Mouse (Mus musculus) forebrain, embryonic 14.5 days (tissue): ENCODE results near the gene Syt9. TPM values are rescaled to one million over a fixed set of nuclear protein-coding genes. Genes with fewer than 3 reads are reported as not detected.
A peak's percentile ranks its signal among the peaks of the same experiment; 100 is the strongest.

Experiments
- ATAC-seq: fragments of 200-750 bp; cut with Nextera tagmentation; 2 replicates; pipeline ENCODE4 v1.8.0; 2017; ENCODE audit warnings: mild to moderate bottlenecking, moderate library complexity
- DNase-seq: peaks from one replicate; pipeline ENCODE4 v3.0.0-alpha.2; 2015; ENCODE audit warnings: low spot score
- H3K27ac ChIP-seq: fragments of 300-500 bp; sonication (generic); 2 replicates; pipeline ENCODE4 v1.5.1; 2014; ENCODE audit warnings: low read depth, mild to moderate bottlenecking, control low read depth, low read length, moderate library complexity
- H3K27me3 ChIP-seq: fragments of 300-500 bp; sonication (generic); replicated peaks from 2 replicates; pipeline ENCODE4 v1.6.1; 2014; ENCODE audit warnings: low read length, control low read depth, mixed read lengths; ENCODE audit not compliant: control insufficient read depth, insufficient read depth
- H3K36me3 ChIP-seq: fragments of 300-500 bp; sonication (generic); 2 replicates; pipeline ENCODE4 v1.6.1; 2014; ENCODE audit warnings: low read length, control low read depth; ENCODE audit not compliant: control insufficient read depth, insufficient read depth
- H3K4me1 ChIP-seq: fragments of 300-500 bp; sonication (generic); 2 replicates; pipeline ENCODE4 v1.6.1; 2014; ENCODE audit warnings: antibody characterized with exemption, low read length, control low read depth; ENCODE audit not compliant: control insufficient read depth, insufficient read depth
- H3K4me2 ChIP-seq: fragments of 300-500 bp; sonication (generic); 2 replicates; pipeline ENCODE4 v1.6.1; 2014; ENCODE audit warnings: mild to moderate bottlenecking, control low read depth, low read length
- H3K4me3 ChIP-seq: fragments of 300-500 bp; sonication (generic); 2 replicates; pipeline ENCODE4 v1.5.1; 2014; ENCODE audit warnings: low read depth, low read length, control low read depth
- H3K9ac ChIP-seq: fragments of 300-500 bp; sonication (generic); 2 replicates; pipeline ENCODE4 v1.6.1; 2014; ENCODE audit warnings: mild to moderate bottlenecking, low read length, control low read depth, moderate library complexity
- H3K9me3 ChIP-seq: fragments of 300-500 bp; sonication (generic); replicated peaks from 2 replicates; pipeline ENCODE4 v1.6.1; 2016; ENCODE audit warnings: low read length, control low read depth, mixed read lengths; ENCODE audit not compliant: control insufficient read depth
- WGBS: fragments of 180-500 bp; shearing (Covaris S2); extraction: QIAGEN DNeasy Blood & Tissue Kit; methylation state at CpG from one replicate; pipeline ENCODE4 v1.1.7; 2014; 5-methylcytosine and 5-hydroxymethylcytosine counted together
- polyA plus RNA-seq: library from polyadenylated mRNA; unstranded; fragments of >200 nt; fragmentation: Nextera tagmentation; extraction: Ambion mirVana; gene quantifications from 2 replicates; pipeline ENCODE4 v1.2.1, GENCODE M21; 2014

Syt9 gene
- polyA plus RNA-seq, 1 experiment from 2014 or later: 7.0 TPM

- no peaks in the 10 kb centered on the region for H3K27me3 ChIP-seq
- 65% methylated on average over 12 of the region's 12 CpGs for WGBS
- DNase-seq (peak; percentile 52), ATAC-seq (peak; percentile 21; the same call in 1 of the 2 replicates)
- no peaks in the 10 kb centered on the region for H3K36me3 ChIP-seq
- H3K4me1 ChIP-seq: peaks cover 13% of the 10 kb centered on the region
- no peak overlapping the region for H3K27ac ChIP-seq
- no peak overlapping the region for H3K4me3 ChIP-seq
- no peak overlapping the region for H3K9ac ChIP-seq
- H3K9me3 ChIP-seq: no peaks in the 10 kb centered on the region
- no peak overlapping the region for H3K4me2 ChIP-seq
Measured at GRCm38 (mm10) chr7:107519256-107520025, 148.9 kb downstream of the Syt9 start.

DNA sequence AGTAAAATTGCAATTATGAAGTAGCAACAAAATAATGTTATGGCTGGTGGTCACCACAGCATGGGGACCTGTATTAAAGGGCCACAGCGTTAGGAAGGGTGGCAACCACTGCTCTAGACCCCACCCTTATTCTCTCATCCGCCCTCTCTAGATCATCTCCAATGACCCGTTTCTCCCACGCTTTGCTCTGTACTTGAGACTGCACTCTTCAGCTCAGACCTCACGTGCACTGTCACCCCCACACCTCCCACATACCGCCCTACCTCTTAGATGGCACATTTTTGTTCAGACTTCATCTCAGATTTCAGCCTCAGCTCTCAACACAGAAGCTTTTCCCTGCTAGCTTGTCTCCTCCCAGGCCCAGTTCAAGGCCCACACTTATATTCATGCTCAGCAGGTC is 150.9 kb downstream of the Syt9 start:
- Histone ChIP-seq H3K9me3 (no peaks in the 10 kb centered on the region), H3K4me1 (peaks cover 8% of the 10 kb centered on the region), H3K9ac (no peak overlapping the region), H3K36me3 (no peaks in the 10 kb centered on the region), H3K4me2 (no peak overlapping the region), H3K4me3 (no peak overlapping the region), H3K27ac (no peak overlapping the region), H3K27me3 (no peaks in the 10 kb centered on the region)
- ATAC-seq (no peak), DNase-seq (no peak)
- 88% methylated on average over 6 of the region's 6 CpGs for WGBS

DNA sequence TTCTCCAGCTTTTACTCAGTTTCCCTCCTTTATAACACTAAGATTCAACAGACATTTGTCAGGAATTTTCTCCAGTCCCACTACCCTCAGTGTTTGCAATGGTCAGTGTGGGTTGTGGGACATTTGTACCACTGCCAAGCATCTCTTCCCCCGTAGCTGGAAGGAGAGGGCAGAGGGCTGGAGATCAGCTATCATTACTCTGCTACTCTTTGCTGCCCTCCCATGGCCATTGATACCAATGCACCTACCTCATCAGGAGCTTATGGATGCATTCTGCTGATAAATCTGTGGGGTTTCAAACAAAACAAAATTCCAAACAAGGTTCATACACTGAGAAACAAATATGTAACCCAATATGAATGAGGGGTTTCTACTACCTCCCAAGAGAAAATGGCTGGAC is 155.8 kb downstream of the Syt9 start:
- peak; percentile 58; the same call in 1 of the 2 replicates for ATAC-seq

DNA sequence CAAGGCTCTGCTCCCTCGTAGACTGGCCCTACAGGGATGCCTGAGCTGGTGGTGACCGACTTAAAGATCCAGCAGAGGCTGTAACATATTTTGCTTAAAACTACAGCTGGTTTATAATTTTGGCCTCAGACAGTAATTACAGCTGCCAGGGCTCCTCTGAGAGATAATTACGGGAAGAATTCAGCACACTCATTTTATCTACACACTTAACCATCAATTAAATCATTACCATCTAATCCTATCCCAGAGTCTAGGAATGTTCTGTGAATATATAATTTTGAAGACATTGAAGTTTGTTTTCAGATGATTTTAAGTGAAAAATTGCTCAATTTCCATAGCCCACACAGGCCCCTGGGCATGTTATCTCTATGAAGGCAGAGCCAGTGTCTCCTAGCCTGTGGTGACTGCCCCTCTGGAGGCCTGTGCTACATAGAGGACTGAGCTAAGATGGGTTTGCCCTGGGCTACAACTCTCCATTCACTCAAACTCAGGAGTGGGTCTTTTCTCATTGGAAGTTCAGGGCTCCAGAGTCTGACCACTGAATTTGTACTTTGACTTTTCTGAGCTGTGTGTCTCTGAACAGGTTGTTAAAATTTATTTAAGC is 157.7 kb downstream of the Syt9 start:
- Histone ChIP-seq H3K27ac (no peak overlapping the region), H3K9me3 (no peaks in the 10 kb centered on the region), H3K4me2 (no peak overlapping the region), H3K9ac (no peak overlapping the region), H3K4me1 (no peaks in the 10 kb centered on the region), H3K27me3 (no peaks in the 10 kb centered on the region), H3K36me3 (no peaks in the 10 kb centered on the region), H3K4me3 (no peak overlapping the region)
- 67% methylated on average over 3 of the region's 3 CpGs for WGBS
- ATAC-seq (peak; percentile 54), DNase-seq (peak; percentile 46)

More for the DNA sequence above, 155.8 kb downstream of the Syt9 start:
- Histone ChIP-seq H3K9ac (no peak overlapping the region), H3K4me1 (no peaks in the 10 kb centered on the region), H3K4me3 (no peak overlapping the region), H3K36me3 (no peaks in the 10 kb centered on the region), H3K9me3 (no peaks in the 10 kb centered on the region), H3K27me3 (no peaks in the 10 kb centered on the region), H3K27ac (no peak overlapping the region), H3K4me2 (no peak overlapping the region)
- DNase-seq: peak; percentile 69
- WGBS: 20% methylated on average over 1 of the region's 1 CpGs

- H3K4me2 ChIP-seq: no peak overlapping the region
- no peak for DNase-seq
- no peaks in the 10 kb centered on the region for H3K36me3 ChIP-seq
- no peaks in the 10 kb centered on the region for H3K9me3 ChIP-seq
- H3K4me1 ChIP-seq: no peaks in the 10 kb centered on the region
- H3K27ac ChIP-seq: no peak overlapping the region
- no peaks in the 10 kb centered on the region for H3K27me3 ChIP-seq
- WGBS: 82% methylated on average over 5 of the region's 5 CpGs
- H3K4me3 ChIP-seq: no peak overlapping the region
- no peak for ATAC-seq
- H3K9ac ChIP-seq: no peak overlapping the region
Measured at GRCm38 (mm10) chr7:107529364-107529763, 158.8 kb downstream of the Syt9 start.

GRCm38 (mm10) chr7:107535311-107535710 is 164.8 kb downstream of the Syt9 start:
- no peaks in the 10 kb centered on the region for H3K27me3 ChIP-seq
- DNase-seq (no peak), ATAC-seq (no peak)
- 82% methylated on average over 4 of the region's 4 CpGs for WGBS
- H3K36me3 ChIP-seq: no peaks in the 10 kb centered on the region
- H3K4me3 ChIP-seq: no peak overlapping the region
- H3K27ac ChIP-seq: no peak overlapping the region
- H3K9me3 ChIP-seq: no peaks in the 10 kb centered on the region
- H3K9ac ChIP-seq: no peak overlapping the region
- no peak overlapping the region for H3K4me2 ChIP-seq
- no peaks in the 10 kb centered on the region for H3K4me1 ChIP-seq

DNA sequence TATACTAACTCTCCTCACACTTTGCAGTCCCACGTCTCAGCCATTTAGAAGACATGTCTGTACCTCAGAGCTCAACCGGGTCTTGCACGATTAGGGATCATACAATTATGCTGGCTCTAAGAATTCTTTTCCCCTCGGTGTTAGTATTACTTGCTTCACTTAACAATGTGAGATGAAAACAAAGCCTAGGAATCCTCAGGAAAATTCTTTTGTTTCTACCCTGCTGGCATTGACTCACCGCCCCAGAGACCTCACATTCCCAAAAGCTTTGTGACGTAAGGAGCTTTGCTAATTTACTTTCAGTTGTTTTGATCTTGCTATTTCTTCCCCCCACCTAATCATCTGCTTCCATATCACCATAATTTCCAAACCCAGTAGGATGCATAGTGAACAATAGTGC is 166.0 kb downstream of the Syt9 start:
- no peak overlapping the region for H3K27ac ChIP-seq
- no peaks in the 10 kb centered on the region for H3K4me1 ChIP-seq
- H3K4me3 ChIP-seq: no peak overlapping the region
- no peak for ATAC-seq
- peak; percentile 10 for DNase-seq
- no peaks in the 10 kb centered on the region for H3K36me3 ChIP-seq
- H3K9me3 ChIP-seq: no peaks in the 10 kb centered on the region
- 27% methylated on average over 6 of the region's 6 CpGs for WGBS
- no peaks in the 10 kb centered on the region for H3K27me3 ChIP-seq
- no peak overlapping the region for H3K4me2 ChIP-seq
- no peak overlapping the region for H3K9ac ChIP-seq

DNA sequence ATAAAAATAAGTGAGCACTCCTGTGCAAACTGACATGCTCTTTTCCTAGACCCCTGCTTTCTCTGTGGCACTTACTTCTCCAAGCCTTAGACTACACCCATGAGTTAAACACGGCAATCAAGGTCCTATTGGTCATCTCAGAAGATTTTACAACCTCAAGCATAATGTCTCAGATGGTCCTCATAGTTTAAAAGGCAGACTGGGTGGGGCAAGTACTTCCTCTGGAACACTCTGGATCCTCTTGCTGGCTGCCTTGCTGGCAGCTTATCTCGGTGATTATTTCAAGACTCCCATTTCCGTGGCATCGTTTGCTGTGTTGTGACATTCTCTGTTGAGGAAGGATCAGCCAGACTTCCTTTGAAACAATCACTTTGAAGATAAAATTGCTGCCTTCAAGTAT is 169.5 kb downstream of the Syt9 start:
- Histone ChIP-seq H3K27me3 (no peaks in the 10 kb centered on the region), H3K9me3 (no peaks in the 10 kb centered on the region), H3K36me3 (no peaks in the 10 kb centered on the region), H3K4me3 (no peak overlapping the region), H3K4me2 (no peak overlapping the region), H3K4me1 (no peaks in the 10 kb centered on the region), H3K27ac (no peak overlapping the region), H3K9ac (no peak overlapping the region)
- ATAC-seq (no peak), DNase-seq (no peak)
- WGBS: 67% methylated on average over 4 of the region's 4 CpGs

- WGBS: 59% methylated on average over 1 of the region's 1 CpGs
- H3K9me3 ChIP-seq: no peaks in the 10 kb centered on the region
- H3K36me3 ChIP-seq: no peaks in the 10 kb centered on the region
- H3K9ac ChIP-seq: no peak overlapping the region
- H3K4me2 ChIP-seq: no peak overlapping the region
- H3K27ac ChIP-seq: no peak overlapping the region
- no peaks in the 10 kb centered on the region for H3K27me3 ChIP-seq
- ATAC-seq (no peak), DNase-seq (no peak)
- H3K4me3 ChIP-seq: no peak overlapping the region
- no peaks in the 10 kb centered on the region for H3K4me1 ChIP-seq
Measured at GRCm38 (mm10) chr7:107545011-107545410, 174.5 kb downstream of the Syt9 start.
